Mouse (Mus musculus) cortical plate, adult 2 months (tissue): ENCODE results near the gene Rxfp2. TPM values are rescaled to one million over a fixed set of nuclear protein-coding genes. Genes with fewer than 3 reads are reported as not detected.
A peak's percentile ranks its signal among the peaks of the same experiment; 100 is the strongest.

ENCODE experiments used
- H3K27ac ChIP-seq: fragments of 200-500 bp; 2 replicates; pipeline ENCODE4 v1.5.1; 2012; ENCODE audit warnings: low read length, control low read depth, inconsistent platforms; ENCODE audit not compliant: insufficient read depth
- H3K4me1 ChIP-seq: fragments of 200-500 bp; 2 replicates; pipeline ENCODE4 v1.6.1; 2011; ENCODE audit warnings: low read length; ENCODE audit not compliant: control insufficient read depth, insufficient read depth
- H3K4me3 ChIP-seq: fragments of 200-500 bp; 2 replicates; pipeline ENCODE4 v1.5.1; 2011; ENCODE audit warnings: mild to moderate bottlenecking, low read length, control low read depth; ENCODE audit not compliant: insufficient read depth
- CTCF ChIP-seq: fragments of 200-500 bp; IDR thresholded peaks from 2 replicates; pipeline ENCODE4 v1.5.1; 2011; ENCODE audit warnings: mild to moderate bottlenecking, control low read depth, low read length; ENCODE audit not compliant: insufficient read depth; ENCODE audit errors: extremely low read depth
- POLR2A ChIP-seq: fragments of 200-500 bp; IDR thresholded peaks from 2 replicates; pipeline ENCODE4 v1.6.1; 2011; ENCODE audit warnings: mild to moderate bottlenecking, low read length, control low read depth; ENCODE audit not compliant: insufficient read depth; ENCODE audit errors: extremely low read depth
- polyA plus RNA-seq: library from polyadenylated mRNA; depleted of rRNA; stranded (reverse); fragments of >200 nt; gene quantifications from 2 replicates; pipeline ENCODE4 v1.2.3, GENCODE M21; 2012

Rxfp2 gene
- polyA plus RNA-seq, 1 experiment, result 2.3 TPM

GRCm38 (mm10) chr5:150097620-150098019 is 79.1 kb downstream of the Rxfp2 start:
- no peak for TF ChIP-seq POLR2A
- TF ChIP-seq CTCF, result peak; percentile 91
- Histone ChIP-seq H3K4me3 (no peak overlapping the region), H3K4me1 (no peaks in the 10 kb centered on the region), H3K27ac (no peak overlapping the region)

DNA sequence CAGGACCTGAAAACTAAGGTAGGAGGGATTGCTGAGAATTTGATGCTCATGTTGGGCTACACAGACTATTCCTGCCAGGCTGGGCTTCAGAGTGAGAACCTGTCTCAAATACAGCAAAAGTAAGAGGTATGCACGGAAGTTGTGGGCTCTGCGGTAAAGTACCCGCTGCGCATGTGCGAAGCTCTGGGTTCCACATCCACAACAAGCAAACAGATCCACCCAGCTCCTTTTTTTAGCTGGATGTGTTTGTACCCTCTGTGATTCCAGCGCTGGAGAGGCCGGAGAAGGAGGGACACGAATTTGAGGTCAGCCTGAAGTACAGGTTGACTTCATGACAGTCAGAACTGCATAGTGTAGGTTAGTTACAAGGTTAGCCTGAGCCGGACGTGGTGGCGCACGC is 80.3 kb downstream of the Rxfp2 start:
- Histone ChIP-seq H3K27ac (no peak overlapping the region), H3K4me3 (no peak overlapping the region), H3K4me1 (no peaks in the 10 kb centered on the region)
- TF ChIP-seq CTCF (no peak), POLR2A (no peak)

DNA sequence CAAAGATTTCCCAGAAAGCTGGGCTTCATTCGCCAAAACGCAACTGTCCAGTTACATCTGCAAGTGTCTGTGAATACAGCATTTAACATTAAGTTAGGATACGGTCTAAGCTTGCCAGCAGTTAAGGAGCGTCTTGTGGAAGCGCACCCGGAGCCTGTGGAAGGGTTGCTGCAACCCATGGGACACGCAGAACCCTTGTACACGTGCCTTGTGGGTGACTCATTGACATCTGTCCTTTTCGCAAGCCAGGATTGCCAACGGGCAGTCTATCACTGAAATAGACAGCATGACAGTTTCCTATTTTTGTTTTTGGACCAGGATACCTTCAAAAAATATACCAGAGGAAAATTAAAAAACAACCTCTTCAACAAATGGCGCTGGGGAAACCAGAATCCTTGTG is 83.3 kb downstream of the Rxfp2 start:
- Histone ChIP-seq H3K27ac (no peak overlapping the region), H3K4me3 (no peak overlapping the region), H3K4me1 (no peaks in the 10 kb centered on the region)
- TF ChIP-seq POLR2A (no peak), CTCF (no peak)

DNA sequence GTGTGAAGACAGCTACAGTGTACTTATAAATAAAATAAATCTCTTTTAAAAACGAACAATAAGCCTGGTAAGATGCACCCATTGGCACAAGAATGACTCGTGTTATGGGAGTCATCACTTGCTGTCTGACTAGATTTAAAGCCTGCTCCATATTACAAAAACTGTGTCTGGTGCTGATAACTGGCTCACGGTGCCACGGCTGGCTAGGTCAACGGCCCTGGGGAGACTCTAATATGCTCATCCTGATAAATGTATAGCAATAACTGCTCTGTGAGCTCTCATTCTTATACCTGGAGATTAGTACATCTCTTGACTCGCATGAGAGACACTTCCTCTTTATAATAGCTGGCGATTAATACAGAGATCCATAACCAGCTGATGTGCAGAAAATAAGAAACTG is 87.9 kb downstream of the Rxfp2 start:
- no peak for TF ChIP-seq POLR2A
- no peak for TF ChIP-seq CTCF
- Histone ChIP-seq H3K27ac (no peak overlapping the region), H3K4me1 (no peaks in the 10 kb centered on the region)

DNA sequence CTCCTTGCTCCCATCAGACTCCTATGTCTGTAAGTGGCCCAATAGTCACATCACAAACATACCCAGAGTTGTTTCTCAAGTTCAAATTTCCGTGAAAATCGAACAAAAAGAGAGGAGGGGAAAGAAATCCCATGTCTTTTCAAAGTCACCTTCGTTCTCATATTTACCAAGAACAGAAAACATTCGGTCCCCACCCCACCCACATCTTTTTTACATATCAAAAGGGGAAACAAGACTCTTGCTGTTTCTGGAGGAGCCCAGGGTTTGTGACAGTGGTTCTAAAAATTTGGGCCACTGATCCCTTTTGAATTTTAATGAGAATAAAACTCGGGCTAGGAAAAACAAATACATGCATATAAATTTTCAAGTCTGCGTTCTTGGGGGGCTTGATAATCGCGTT is 92.8 kb downstream of the Rxfp2 start:
- Histone ChIP-seq H3K4me1 (no peaks in the 10 kb centered on the region), H3K27ac (no peak overlapping the region), H3K4me3 (no peak overlapping the region)
- no peak for TF ChIP-seq POLR2A
- TF ChIP-seq CTCF, result no peak

More for the DNA sequence above, 87.9 kb downstream of the Rxfp2 start:
- H3K4me3 ChIP-seq, result no peak overlapping the region

- TF ChIP-seq CTCF, result peak; percentile 41; the same call in 1 of the 2 replicates
- TF ChIP-seq POLR2A, result no peak
- H3K4me3 ChIP-seq, result no peak overlapping the region
- H3K4me1 ChIP-seq, result no peaks in the 10 kb centered on the region; the same call in 1 of the 2 replicates
- no peak overlapping the region for H3K27ac ChIP-seq
Measured at GRCm38 (mm10) chr5:150114007-150114406, 95.5 kb downstream of the Rxfp2 start.

GRCm38 (mm10) chr5:150114778-150115177 is 96.3 kb downstream of the Rxfp2 start:
- no peak overlapping the region for H3K27ac ChIP-seq
- no peak overlapping the region for H3K4me3 ChIP-seq
- H3K4me1 ChIP-seq, result no peaks in the 10 kb centered on the region; the same call in 1 of the 2 replicates
- TF ChIP-seq POLR2A (no peak), CTCF (no peak)

- no peaks in the 10 kb centered on the region; the same call in 1 of the 2 replicates for H3K4me1 ChIP-seq
- TF ChIP-seq CTCF (no peak), POLR2A (no peak)
- no peak overlapping the region for H3K4me3 ChIP-seq
- no peak overlapping the region for H3K27ac ChIP-seq
Measured at GRCm38 (mm10) chr5:150115271-150116092, 97.0 kb downstream of the Rxfp2 start.

GRCm38 (mm10) chr5:150116216-150116905 is 97.9 kb downstream of the Rxfp2 start:
- TF ChIP-seq CTCF (no peak), POLR2A (no peak)
- Histone ChIP-seq H3K4me1 (no peaks in the 10 kb centered on the region; the same call in 1 of the 2 replicates), H3K4me3 (no peak overlapping the region), H3K27ac (no peak overlapping the region)

- H3K4me3 ChIP-seq, result no peak overlapping the region
- no peaks in the 10 kb centered on the region; the same call in 1 of the 2 replicates for H3K4me1 ChIP-seq
- TF ChIP-seq CTCF (no peak), POLR2A (no peak)
- H3K27ac ChIP-seq, result no peak overlapping the region
Measured at GRCm38 (mm10) chr5:150116906-150117216, 98.4 kb downstream of the Rxfp2 start.
